Mouse (Mus musculus) cerebellum, adult 9-10 months (tissue): ENCODE results near the gene Zscan22.
A peak's percentile ranks its signal among the peaks of the same experiment; 100 is the strongest.
"Not testable (repeated sequence)": the region's sequence is repeated elsewhere in the genome, so short reads cannot be mapped to it uniquely, and the experiment has no call there.

Experiments
- DNase-seq: peaks from one replicate; pipeline ENCODE4 v3.0.0; 2022

Zscan22 gene

DNA sequence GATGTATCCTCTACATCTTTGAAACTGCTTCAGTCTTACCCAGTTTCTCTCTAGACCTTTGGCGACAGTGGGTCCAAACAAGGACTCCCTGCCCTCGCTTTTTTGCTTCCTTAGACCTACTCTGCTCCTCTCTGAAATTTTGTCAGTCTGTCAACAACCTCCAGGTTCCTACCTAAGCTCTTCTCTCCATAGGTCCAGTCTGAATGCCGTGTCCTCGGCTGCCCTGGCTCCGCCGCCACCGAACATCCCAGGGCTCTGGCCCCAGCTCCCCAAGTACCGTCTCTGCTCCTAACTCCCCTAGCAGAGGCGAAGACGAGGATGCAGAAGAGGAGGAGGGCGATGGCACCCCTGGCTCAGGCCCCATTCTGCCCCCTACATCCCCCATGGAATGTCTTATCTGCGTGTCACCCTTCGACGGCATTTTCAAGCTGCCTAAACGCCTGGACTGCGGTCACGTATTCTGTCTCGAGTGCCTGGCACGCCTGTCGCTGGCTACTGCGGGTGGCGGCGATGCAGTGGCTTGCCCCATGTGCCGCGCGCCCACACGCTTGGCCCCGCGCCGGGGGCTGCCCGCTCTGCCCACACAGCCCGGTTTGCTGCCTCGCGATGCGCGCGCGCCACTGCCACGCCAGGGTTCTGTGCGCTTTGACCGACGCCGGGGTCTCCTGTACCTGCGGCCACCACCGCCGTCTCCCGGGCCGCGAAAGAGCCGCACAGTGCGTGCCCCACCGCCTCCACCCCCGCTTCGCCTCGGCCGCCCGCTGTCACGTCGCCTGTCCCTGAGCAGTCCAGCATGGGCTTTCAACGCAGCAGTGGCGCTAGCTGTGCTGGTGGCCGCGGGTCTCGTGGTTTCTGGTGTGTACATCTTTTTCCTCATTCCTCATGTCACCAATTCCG is 30.3 kb downstream of the Zscan22 start:
- DNase-seq: peak; percentile 72

GRCm38 (mm10) chr7:12933615-12934140 is 36.1 kb downstream of the Zscan22 start:
- DNase-seq: no peak

GRCm38 (mm10) chr7:12934808-12935207 is 37.2 kb downstream of the Zscan22 start:
- DNase-seq: no peak

- DNase-seq: not testable (repeated sequence)
These were observed 39.7 kb downstream of the Zscan22 start for GRCm38 (mm10) chr7:12937254-12937803.

- DNase-seq: no peak
These were observed 43.0 kb downstream of the Zscan22 start for GRCm38 (mm10) chr7:12940599-12940998.

GRCm38 (mm10) chr7:12943488-12943887 is 45.9 kb downstream of the Zscan22 start:
- no peak for DNase-seq

GRCm38 (mm10) chr7:12949032-12949871 is 51.6 kb downstream of the Zscan22 start:
- peak; percentile 98 for DNase-seq

DNA sequence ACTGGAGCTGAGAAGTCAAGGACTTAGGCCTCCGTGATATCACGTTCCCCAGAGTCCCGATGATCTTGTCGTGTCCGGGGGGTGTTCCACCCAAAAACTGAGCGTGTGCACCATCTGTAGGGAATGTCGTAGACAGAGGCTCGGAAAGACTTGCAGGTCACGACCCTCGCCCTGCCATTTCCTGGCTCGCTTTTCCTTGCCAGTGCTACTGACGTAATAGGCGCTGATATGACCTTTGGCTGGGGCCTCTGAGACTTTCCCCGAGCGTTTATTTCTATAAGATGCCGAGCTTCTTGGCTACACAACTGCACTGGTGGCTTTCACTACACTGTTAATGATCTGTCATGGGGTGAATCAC is 52.2 kb downstream of the Zscan22 start:
- DNase-seq: no peak

DNA sequence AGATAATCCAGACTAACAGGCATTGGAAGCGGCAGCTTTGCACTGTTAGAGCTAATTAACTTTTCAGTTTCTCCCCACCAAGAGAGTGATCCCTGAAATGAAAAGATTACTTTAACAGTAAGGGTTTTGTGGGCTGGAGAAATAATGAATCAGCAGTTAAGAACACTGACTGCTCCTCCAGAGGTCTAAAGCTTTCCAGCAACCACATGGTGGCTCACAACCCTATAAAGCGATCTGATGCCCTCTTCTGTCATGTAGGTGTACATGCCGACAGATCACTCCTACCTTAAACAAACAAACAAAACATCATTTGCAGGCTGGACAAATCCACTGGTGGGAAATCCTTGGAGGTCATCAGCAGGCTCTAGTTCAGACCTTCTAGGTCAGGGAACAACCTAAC is 57.3 kb downstream of the Zscan22 start:
- DNase-seq: no peak

- no peak for DNase-seq
These were observed 59.9 kb downstream of the Zscan22 start for GRCm38 (mm10) chr7:12957511-12957910.
